Mouse (Mus musculus): ENCODE results near the gene Gadd45b. TPM values are rescaled to one million over a fixed set of nuclear protein-coding genes. Genes with fewer than 3 reads are reported as not detected.

The Gadd45b gene
- polyA plus RNA-seq, 1 experiment from 2014 or later = 1.6 TPM

GRCm38 (mm10) chr10:80939671-80940070 lies 9.8 kb downstream of the Gadd45b start:
- H3K27ac ChIP-seq = no peak overlapping the region
- H3K36me3 ChIP-seq = no peaks in the 10 kb centered on the region
- peak overlapping the region; percentile 49 for H3K4me3 ChIP-seq
- peak overlapping the region; percentile 42 for H3K9ac ChIP-seq
- 5% methylated on average over 28 of the region's 28 CpGs for WGBS (ENCODE audit: insufficient replicate concordance)
- H3K4me2 ChIP-seq = peak overlapping the region; percentile 78
- ATAC-seq = peak; percentile 24
- peaks cover 61% of the 10 kb centered on the region for H3K4me1 ChIP-seq
- H3K9me3 ChIP-seq (replicated peaks) = no peaks in the 10 kb centered on the region
- peaks cover 68% of the 10 kb centered on the region for H3K27me3 ChIP-seq (replicated peaks)

DNA sequence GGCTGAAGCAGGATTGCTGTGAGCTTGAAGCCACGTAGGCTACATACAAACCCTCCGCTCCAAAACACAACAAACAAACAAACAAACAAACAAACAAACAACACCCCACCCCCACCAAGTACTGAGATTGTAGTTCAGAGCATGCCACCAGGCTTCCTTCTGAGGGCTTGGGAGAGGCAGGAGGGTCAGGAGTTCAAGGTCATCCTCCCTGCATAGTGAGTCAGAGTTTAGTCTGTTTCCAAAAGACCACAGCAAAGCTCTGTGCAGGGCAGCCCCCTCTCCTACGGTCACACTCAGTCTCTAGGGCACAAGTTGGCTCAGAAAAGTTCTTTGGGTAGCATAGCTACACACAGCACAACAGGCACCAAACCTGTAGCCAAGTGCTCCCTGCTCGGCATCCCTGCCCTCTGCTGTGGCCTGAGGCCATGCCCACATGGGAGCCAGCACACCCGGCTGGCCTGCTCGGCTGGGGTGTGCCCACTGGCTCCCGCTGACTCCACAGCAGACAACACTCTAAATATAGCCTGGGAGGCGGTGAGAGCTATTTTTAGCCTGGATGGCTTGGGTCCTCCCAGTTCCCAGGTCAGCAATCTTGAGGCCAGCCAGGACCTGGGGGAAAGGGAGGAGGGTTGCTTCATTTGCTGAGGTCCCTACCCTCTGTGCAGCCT lies 10.6 kb downstream of the Gadd45b start:
- WGBS (ENCODE audit: insufficient replicate concordance) = 26% methylated on average over 8 of the region's 8 CpGs
- H3K4me3 ChIP-seq = no peak overlapping the region
- peaks cover 58% of the 10 kb centered on the region for H3K4me1 ChIP-seq
- peaks cover 63% of the 10 kb centered on the region for H3K27me3 ChIP-seq (replicated peaks)
- H3K9ac ChIP-seq = no peak overlapping the region
- H3K36me3 ChIP-seq = no peaks in the 10 kb centered on the region
- H3K27ac ChIP-seq = no peak overlapping the region
- H3K4me2 ChIP-seq = peak overlapping the region; percentile 78
- 0 out of 2 replicates have a peak, but pooled peaks have one; percentile 28 for ATAC-seq
- H3K9me3 ChIP-seq (replicated peaks) = no peaks in the 10 kb centered on the region

GRCm38 (mm10) chr10:80940988-80941347 lies 11.1 kb downstream of the Gadd45b start:
- Histone ChIP-seq H3K4me3 (no peak overlapping the region), H3K27me3 (replicated peaks) (peaks cover 58% of the 10 kb centered on the region), H3K4me1 (peaks cover 53% of the 10 kb centered on the region), H3K4me2 (0 out of 2 replicates have a peak overlapping the region, but pooled peaks have one; percentile 78), H3K9ac (no peak overlapping the region), H3K9me3 (replicated peaks) (no peaks in the 10 kb centered on the region), H3K36me3 (no peaks in the 10 kb centered on the region), H3K27ac (no peak overlapping the region)
- WGBS (ENCODE audit: insufficient replicate concordance) = 23% methylated on average over 2 of the region's 2 CpGs
- ATAC-seq = no peak

DNA sequence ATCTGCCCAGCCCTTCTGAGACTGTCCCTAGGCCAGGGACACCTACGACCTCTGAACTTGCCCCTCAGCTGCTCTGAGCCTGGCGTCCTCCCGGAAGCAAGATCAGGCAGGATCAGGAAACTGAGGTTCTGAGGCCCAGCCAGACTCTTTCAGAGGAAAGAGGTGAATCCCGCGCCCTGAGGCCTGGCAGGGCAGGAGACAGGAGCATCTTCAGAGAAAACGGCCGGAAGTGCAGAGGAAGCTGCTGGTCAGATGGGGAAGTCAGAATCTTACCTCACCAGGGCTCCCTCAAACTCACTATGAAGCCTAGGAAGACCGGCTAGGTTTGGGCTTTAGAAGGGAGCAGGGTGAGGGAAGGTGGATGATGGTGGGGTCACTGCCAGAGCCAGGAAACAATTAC lies 13.0 kb downstream of the Gadd45b start:
- H3K4me3 ChIP-seq = no peak overlapping the region
- ATAC-seq = no peak
- no peak overlapping the region for H3K27ac ChIP-seq
- H3K9ac ChIP-seq = no peak overlapping the region
- no peak overlapping the region for H3K4me2 ChIP-seq
- H3K27me3 ChIP-seq (replicated peaks) = peaks cover 39% of the 10 kb centered on the region
- WGBS (ENCODE audit: insufficient replicate concordance) = 13% methylated on average over 8 of the region's 8 CpGs
- peaks cover 46% of the 10 kb centered on the region for H3K4me1 ChIP-seq
- H3K36me3 ChIP-seq = no peaks in the 10 kb centered on the region
- H3K9me3 ChIP-seq (replicated peaks) = no peaks in the 10 kb centered on the region

DNA sequence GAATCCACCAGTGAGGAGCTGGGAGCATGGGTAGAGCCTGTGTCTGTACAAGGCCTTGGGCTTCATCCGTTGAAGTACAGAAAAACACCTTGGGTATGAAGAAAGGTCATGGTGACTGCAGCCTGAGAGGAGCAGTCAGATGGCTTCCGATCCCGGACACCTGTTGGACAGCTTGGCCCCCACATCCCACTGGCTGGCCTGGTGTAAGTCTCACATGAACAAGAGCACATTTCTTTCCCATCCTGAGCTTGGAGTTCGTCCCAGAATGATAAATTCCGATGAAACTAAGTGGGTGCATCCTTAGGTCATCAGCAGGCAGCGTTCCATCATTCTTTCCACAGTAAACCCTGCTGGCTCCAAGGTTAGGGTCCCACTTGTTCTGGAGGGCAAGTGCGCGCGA lies 13.8 kb downstream of the Gadd45b start:
- ATAC-seq = no peak
- no peaks in the 10 kb centered on the region for H3K36me3 ChIP-seq
- H3K4me1 ChIP-seq = peaks cover 53% of the 10 kb centered on the region
- H3K27me3 ChIP-seq (replicated peaks) = peaks cover 31% of the 10 kb centered on the region
- H3K4me3 ChIP-seq = no peak overlapping the region
- no peak overlapping the region for H3K9ac ChIP-seq
- H3K9me3 ChIP-seq (replicated peaks) = no peaks in the 10 kb centered on the region
- H3K27ac ChIP-seq = no peak overlapping the region
- 72% methylated on average over 9 of the region's 9 CpGs for WGBS (ENCODE audit: insufficient replicate concordance)
- H3K4me2 ChIP-seq = no peak overlapping the region

DNA sequence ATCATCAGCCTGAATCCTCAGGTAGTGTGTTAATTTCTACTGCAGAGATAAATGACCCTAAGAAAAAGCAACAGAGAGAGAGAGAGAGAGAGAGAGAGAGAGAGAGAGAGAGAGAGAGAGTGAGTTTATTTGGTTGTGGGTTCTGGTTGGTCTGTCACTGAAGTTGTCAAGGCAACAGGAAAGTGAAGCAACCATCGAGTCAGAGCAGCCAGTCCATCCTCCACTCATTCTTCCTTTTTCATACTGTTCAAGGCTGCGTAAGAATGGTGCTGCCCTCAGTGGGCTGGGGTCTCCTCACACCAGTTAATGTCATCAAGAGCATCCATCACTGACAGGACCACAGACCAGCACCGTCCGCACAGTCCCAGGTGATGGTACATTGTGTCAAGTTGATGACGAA lies 14.4 kb downstream of the Gadd45b start:
- no peak overlapping the region for H3K4me2 ChIP-seq
- H3K4me3 ChIP-seq = no peak overlapping the region
- H3K36me3 ChIP-seq = no peaks in the 10 kb centered on the region
- no peak overlapping the region for H3K9ac ChIP-seq
- H3K27me3 ChIP-seq (replicated peaks) = peaks cover 26% of the 10 kb centered on the region
- ATAC-seq = no peak
- 67% methylated on average over 5 of the region's 5 CpGs for WGBS (ENCODE audit: insufficient replicate concordance)
- H3K4me1 ChIP-seq = peaks cover 53% of the 10 kb centered on the region
- H3K9me3 ChIP-seq (replicated peaks) = no peaks in the 10 kb centered on the region
- no peak overlapping the region for H3K27ac ChIP-seq

GRCm38 (mm10) chr10:80946684-80947437 lies 17.0 kb downstream of the Gadd45b start:
- H3K36me3 ChIP-seq = no peaks in the 10 kb centered on the region
- peaks cover 21% of the 10 kb centered on the region; the same call in 1 of the 2 replicates for H3K27me3 ChIP-seq (replicated peaks)
- 57% methylated on average over 14 of the region's 14 CpGs for WGBS (ENCODE audit: insufficient replicate concordance)
- no peak overlapping the region for H3K27ac ChIP-seq
- H3K4me2 ChIP-seq = no peak overlapping the region
- H3K9me3 ChIP-seq (replicated peaks) = no peaks in the 10 kb centered on the region
- H3K9ac ChIP-seq = no peak overlapping the region
- ATAC-seq = no peak
- no peak overlapping the region for H3K4me3 ChIP-seq
- peaks cover 43% of the 10 kb centered on the region for H3K4me1 ChIP-seq

DNA sequence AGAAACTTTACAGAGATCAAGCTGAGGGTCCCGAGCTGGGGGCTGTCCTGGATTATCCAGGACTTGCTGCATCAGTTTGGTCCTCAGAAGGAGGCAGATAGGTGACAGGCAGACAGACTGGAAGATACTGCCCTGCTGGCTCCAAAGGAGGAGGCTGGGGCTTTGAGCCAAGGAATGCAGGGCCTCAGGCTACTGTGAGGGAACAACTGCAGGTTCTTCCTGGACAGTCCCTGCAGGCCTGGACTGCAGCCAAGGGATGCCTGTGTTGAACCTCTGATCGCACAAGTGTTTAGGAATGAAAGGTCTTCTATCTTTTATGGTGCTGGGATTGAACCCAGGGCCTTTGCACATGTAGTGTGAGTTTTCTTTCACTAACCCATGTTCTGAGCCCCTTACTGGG lies 17.9 kb downstream of the Gadd45b start:
- WGBS (ENCODE audit: insufficient replicate concordance) = 63% methylated on average over 2 of the region's 2 CpGs
- ATAC-seq = no peak
- H3K4me2 ChIP-seq = no peak overlapping the region
- no peak overlapping the region for H3K27ac ChIP-seq
- no peaks in the 10 kb centered on the region for H3K9me3 ChIP-seq (replicated peaks)
- peaks cover 42% of the 10 kb centered on the region for H3K4me1 ChIP-seq
- peaks cover 21% of the 10 kb centered on the region for H3K27me3 ChIP-seq (replicated peaks)
- H3K36me3 ChIP-seq = no peaks in the 10 kb centered on the region
- H3K4me3 ChIP-seq = no peak overlapping the region
- no peak overlapping the region for H3K9ac ChIP-seq

DNA sequence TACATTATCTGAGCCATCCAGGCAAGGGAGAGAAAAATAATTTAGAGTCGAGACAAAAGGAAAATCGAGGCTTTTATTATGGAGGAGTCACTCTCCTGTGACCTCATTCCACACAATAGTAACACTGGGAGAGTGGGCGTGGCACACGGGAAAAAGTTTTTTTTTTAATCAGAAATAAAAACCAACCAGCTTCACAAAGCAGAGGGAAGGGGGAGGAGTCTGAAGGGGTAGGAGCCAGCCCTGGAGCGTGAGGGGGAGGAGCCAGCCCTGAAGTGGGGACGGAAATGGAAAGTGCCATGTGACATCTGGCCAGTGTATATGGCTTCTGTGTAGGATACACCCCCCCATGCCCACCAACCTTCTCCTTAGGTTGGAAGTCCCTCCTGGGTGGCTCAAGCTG lies 18.7 kb downstream of the Gadd45b start:
- Histone ChIP-seq H3K27me3 (replicated peaks) (peaks cover 17% of the 10 kb centered on the region), H3K9me3 (replicated peaks) (no peaks in the 10 kb centered on the region), H3K27ac (no peak overlapping the region), H3K9ac (no peak overlapping the region), H3K4me2 (no peak overlapping the region), H3K4me1 (peaks cover 41% of the 10 kb centered on the region), H3K36me3 (no peaks in the 10 kb centered on the region), H3K4me3 (no peak overlapping the region)
- no peak; the same call in 1 of the 2 replicates for ATAC-seq
- 15% methylated on average over 6 of the region's 6 CpGs for WGBS (ENCODE audit: insufficient replicate concordance)

- Histone ChIP-seq H3K9ac (no peak overlapping the region), H3K4me2 (no peak overlapping the region), H3K36me3 (no peaks in the 10 kb centered on the region), H3K27ac (no peak overlapping the region), H3K27me3 (replicated peaks) (peaks cover 15% of the 10 kb centered on the region), H3K9me3 (replicated peaks) (no peaks in the 10 kb centered on the region), H3K4me1 (peaks cover 41% of the 10 kb centered on the region), H3K4me3 (no peak overlapping the region)
- WGBS (ENCODE audit: insufficient replicate concordance) = 59% methylated on average over 3 of the region's 3 CpGs
- ATAC-seq = no peak
These were observed 19.2 kb downstream of the Gadd45b start for GRCm38 (mm10) chr10:80949081-80949480.

DNA sequence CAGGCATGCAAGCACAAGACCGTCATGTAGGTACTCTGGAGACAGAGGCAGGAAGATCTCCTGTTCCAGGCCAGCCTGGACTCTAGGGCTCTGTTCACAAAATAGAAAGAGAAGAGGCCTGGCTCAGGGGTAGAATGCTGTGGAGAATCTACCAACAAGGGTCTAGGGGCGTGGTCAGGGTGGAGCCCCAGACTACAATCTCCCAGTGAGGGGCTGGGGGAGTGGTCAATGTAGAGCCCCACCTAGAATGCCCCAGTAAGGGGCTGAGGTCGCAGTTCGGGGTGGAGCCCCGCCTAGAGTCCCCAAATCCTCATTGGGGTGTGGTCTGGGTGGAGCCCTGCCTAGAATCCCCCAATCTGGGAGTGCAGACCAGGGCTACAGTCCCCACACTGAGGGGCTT lies 20.4 kb downstream of the Gadd45b start:
- Histone ChIP-seq H3K9ac (no peak overlapping the region), H3K4me1 (peaks cover 41% of the 10 kb centered on the region), H3K36me3 (no peaks in the 10 kb centered on the region), H3K4me2 (no peak overlapping the region), H3K9me3 (replicated peaks) (no peaks in the 10 kb centered on the region), H3K27me3 (replicated peaks) (peaks cover 15% of the 10 kb centered on the region), H3K27ac (no peak overlapping the region), H3K4me3 (no peak overlapping the region)
- ATAC-seq = peak; percentile 23; the same call in 1 of the 2 replicates
- WGBS (ENCODE audit: insufficient replicate concordance) = 24% methylated on average over 5 of the region's 5 CpGs

- WGBS (ENCODE audit: insufficient replicate concordance) = 53% methylated on average over 10 of the region's 10 CpGs
- H3K4me1 ChIP-seq = peaks cover 38% of the 10 kb centered on the region
- H3K36me3 ChIP-seq = no peaks in the 10 kb centered on the region
- H3K27ac ChIP-seq = no peak overlapping the region
- H3K9me3 ChIP-seq (replicated peaks) = no peaks in the 10 kb centered on the region
- peaks cover 12% of the 10 kb centered on the region for H3K27me3 ChIP-seq (replicated peaks)
- no peak overlapping the region for H3K4me2 ChIP-seq
- no peak for ATAC-seq
- no peak overlapping the region for H3K9ac ChIP-seq
- no peak overlapping the region for H3K4me3 ChIP-seq
These were observed 22.0 kb downstream of the Gadd45b start for GRCm38 (mm10) chr10:80951761-80952390.

Measured in liver, embryonic 12.5 days (tissue).